Mouse (Mus musculus) midbrain, postnatal 0 days (tissue): ENCODE results near the gene Sik1. TPM values are rescaled to one million over a fixed set of nuclear protein-coding genes. Genes with fewer than 3 reads are reported as not detected.

ENCODE experiments used
- ATAC-seq: fragments of 200-750 bp; cut with Nextera tagmentation; 2 replicates; pipeline ENCODE4 v1.8.0; 2017; ENCODE audit warnings: moderate number of reproducible peaks, mild to moderate bottlenecking, moderate TSS enrichment, moderate library complexity; ENCODE audit not compliant: low FRiP score
- DNase-seq: peaks from one replicate; pipeline ENCODE4 v3.0.0-alpha.2; 2015; ENCODE audit warnings: low spot score
- H3K27ac ChIP-seq: fragments of 300-500 bp; sonication (generic); 2 replicates; pipeline ENCODE4 v1.5.1; 2014; ENCODE audit warnings: low read depth, mild to moderate bottlenecking, low read length, mixed read lengths
- H3K27me3 ChIP-seq: fragments of 300-500 bp; sonication (generic); 2 replicates; pipeline ENCODE4 v1.6.1; 2014; ENCODE audit warnings: low read length, control low read depth, mixed read lengths; ENCODE audit not compliant: insufficient read depth
- H3K36me3 ChIP-seq: fragments of 300-500 bp; sonication (generic); 2 replicates; pipeline ENCODE4 v1.6.1; 2014; ENCODE audit warnings: low read length, control low read depth, mixed read lengths; ENCODE audit not compliant: insufficient read depth
- H3K4me1 ChIP-seq: fragments of 300-500 bp; sonication (generic); 2 replicates; pipeline ENCODE4 v1.6.1; 2014; ENCODE audit warnings: mild to moderate bottlenecking, control low read depth, antibody characterized with exemption, low read length, mixed read lengths; ENCODE audit not compliant: insufficient read depth
- H3K4me2 ChIP-seq: fragments of 300-500 bp; sonication (generic); 2 replicates; pipeline ENCODE4 v1.6.1; 2014; ENCODE audit warnings: low read depth, mild to moderate bottlenecking, low read length, mixed read lengths; ENCODE audit not compliant: poor library complexity, severe bottlenecking
- H3K4me3 ChIP-seq: fragments of 300-500 bp; sonication (generic); 2 replicates; pipeline ENCODE4 v1.5.1; 2014; ENCODE audit warnings: low read depth, mild to moderate bottlenecking, low read length, moderate library complexity
- H3K9ac ChIP-seq: fragments of 300-500 bp; sonication (generic); replicated peaks from 2 replicates; pipeline ENCODE4 v1.6.1; 2014; ENCODE audit warnings: mild to moderate bottlenecking, low read length, moderate library complexity, mixed read lengths; ENCODE audit not compliant: poor library complexity, severe bottlenecking
- H3K9me3 ChIP-seq: fragments of 300-500 bp; sonication (generic); 2 replicates; pipeline ENCODE4 v1.6.1; 2016; ENCODE audit warnings: low read length, control low read depth
- CTCF ChIP-seq: IDR thresholded peaks from 2 replicates; pipeline ENCODE4 v1.5.1; 2016; ENCODE audit warnings: antibody characterized with exemption, mild to moderate bottlenecking
- WGBS: fragments of 180-500 bp; shearing (Covaris S2); extraction: QIAGEN DNeasy Blood & Tissue Kit; methylation state at CpG from one replicate; pipeline ENCODE4 v1.1.7; 2014; 5-methylcytosine and 5-hydroxymethylcytosine counted together
- polyA plus RNA-seq: library from polyadenylated mRNA; unstranded; fragments of >200 nt; fragmentation: Nextera tagmentation; extraction: Ambion mirVana; gene quantifications from 2 replicates; pipeline ENCODE4 v1.2.1, GENCODE M21; 2015
- total RNA-seq: library from RNA; depleted of rRNA; stranded (reverse); fragments of >200 nt; gene quantifications from 2 replicates; pipeline ENCODE4 v1.2.3, GENCODE M21; 2014

Gene Sik1
- total and polyA plus RNA-seq, 2 experiments from 2014 or later: 22.3 to 54.2 TPM

GRCm38 (mm10) chr17:31867061-31867460, 11.5 kb upstream of the Sik1 start:
- no peak overlapping the region for H3K9ac ChIP-seq

DNA sequence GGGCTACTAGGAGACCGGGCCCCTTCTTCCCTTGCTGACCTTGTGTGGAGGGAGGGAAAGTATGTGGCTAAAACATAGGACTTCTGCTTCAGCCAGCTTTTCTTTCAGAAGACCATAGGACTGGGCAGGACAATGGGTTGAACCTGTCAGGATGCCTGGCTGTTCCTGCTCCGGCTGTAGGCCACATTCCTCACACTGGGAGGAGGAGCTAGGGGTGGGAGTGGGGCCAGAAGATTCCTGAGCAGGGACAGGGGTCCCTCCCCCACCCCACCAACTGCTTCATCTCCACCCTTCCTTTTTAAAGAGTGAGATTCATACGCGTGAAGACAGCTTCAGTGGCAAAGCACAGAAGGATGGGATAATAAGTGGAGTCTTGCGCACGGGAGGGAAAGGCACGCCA, 10.0 kb upstream of the Sik1 start:
- H3K4me2 ChIP-seq: no peak overlapping the region
- H3K4me1 ChIP-seq: no peaks in the 10 kb centered on the region
- H3K4me3 ChIP-seq: no peak overlapping the region
- H3K9ac ChIP-seq: no peak overlapping the region
- DNase-seq (no peak), ATAC-seq (no peak)
- WGBS: 83% methylated on average over 7 of the region's 7 CpGs
- H3K36me3 ChIP-seq: no peaks in the 10 kb centered on the region
- no peaks in the 10 kb centered on the region for H3K9me3 ChIP-seq
- H3K27me3 ChIP-seq: no peaks in the 10 kb centered on the region
- TF ChIP-seq CTCF: no peak
- H3K27ac ChIP-seq: no peak overlapping the region

More at GRCm38 (mm10) chr17:31867061-31867460, 11.5 kb upstream of the Sik1 start:
- Histone ChIP-seq H3K4me1 (no peaks in the 10 kb centered on the region), H3K36me3 (no peaks in the 10 kb centered on the region), H3K9me3 (no peaks in the 10 kb centered on the region), H3K27me3 (no peaks in the 10 kb centered on the region), H3K27ac (no peak overlapping the region), H3K4me3 (no peak overlapping the region), H3K4me2 (no peak overlapping the region)
- ATAC-seq (no peak), DNase-seq (no peak)
- 93% methylated on average over 7 of the region's 7 CpGs for WGBS
- no peak for TF ChIP-seq CTCF

- no peak for TF ChIP-seq CTCF
- no peaks in the 10 kb centered on the region for H3K9me3 ChIP-seq
- no peak for ATAC-seq
- 70% methylated on average over 11 of the region's 11 CpGs for WGBS
- H3K9ac ChIP-seq: no peak overlapping the region
- H3K4me3 ChIP-seq: no peak overlapping the region
- no peaks in the 10 kb centered on the region for H3K4me1 ChIP-seq
- no peaks in the 10 kb centered on the region for H3K36me3 ChIP-seq
- no peak overlapping the region for H3K4me2 ChIP-seq
- no peaks in the 10 kb centered on the region for H3K27me3 ChIP-seq
- H3K27ac ChIP-seq: no peak overlapping the region
- DNase-seq: no peak
Measured at GRCm38 (mm10) chr17:31864666-31865450, 9.3 kb upstream of the Sik1 start.

DNA sequence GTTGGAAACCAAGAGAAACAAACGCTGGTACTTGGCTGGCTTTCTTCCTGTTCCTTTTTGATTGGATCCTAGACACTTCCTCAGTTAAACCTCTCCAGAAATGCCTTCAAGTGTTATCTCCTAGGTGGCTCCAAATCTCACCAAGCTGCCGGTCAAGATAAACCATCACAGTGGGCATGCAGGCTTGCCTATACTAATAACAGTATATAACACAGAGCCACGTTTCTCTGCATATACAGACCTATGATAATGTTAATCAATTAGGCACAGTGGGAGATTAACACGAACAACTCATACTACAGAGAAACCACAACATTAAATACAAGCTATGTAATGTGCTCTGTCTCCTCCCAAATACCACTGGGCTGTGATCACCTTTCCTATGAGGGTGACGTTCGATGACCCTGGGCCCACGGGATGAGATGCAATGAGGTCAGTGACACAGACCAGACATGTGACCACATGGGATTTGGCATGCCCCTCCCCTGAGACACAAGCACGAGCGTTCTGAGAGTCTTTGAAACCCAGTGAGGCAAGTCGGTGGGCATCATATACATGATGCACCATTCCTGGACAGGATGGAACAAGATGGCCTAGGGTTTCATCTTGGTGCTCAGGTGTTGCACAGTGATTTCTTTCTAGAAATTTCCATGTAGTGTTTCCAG, 7.7 kb upstream of the Sik1 start:
- H3K27me3 ChIP-seq: no peaks in the 10 kb centered on the region
- WGBS: 78% methylated on average over 10 of the region's 10 CpGs
- TF ChIP-seq CTCF: no peak
- H3K27ac ChIP-seq: no peak overlapping the region
- no peak overlapping the region for H3K9ac ChIP-seq
- no peak overlapping the region for H3K4me2 ChIP-seq
- no peak for ATAC-seq
- H3K4me3 ChIP-seq: no peak overlapping the region
- H3K4me1 ChIP-seq: no peaks in the 10 kb centered on the region
- H3K36me3 ChIP-seq: no peaks in the 10 kb centered on the region
- DNase-seq: no peak
- no peaks in the 10 kb centered on the region for H3K9me3 ChIP-seq

DNA sequence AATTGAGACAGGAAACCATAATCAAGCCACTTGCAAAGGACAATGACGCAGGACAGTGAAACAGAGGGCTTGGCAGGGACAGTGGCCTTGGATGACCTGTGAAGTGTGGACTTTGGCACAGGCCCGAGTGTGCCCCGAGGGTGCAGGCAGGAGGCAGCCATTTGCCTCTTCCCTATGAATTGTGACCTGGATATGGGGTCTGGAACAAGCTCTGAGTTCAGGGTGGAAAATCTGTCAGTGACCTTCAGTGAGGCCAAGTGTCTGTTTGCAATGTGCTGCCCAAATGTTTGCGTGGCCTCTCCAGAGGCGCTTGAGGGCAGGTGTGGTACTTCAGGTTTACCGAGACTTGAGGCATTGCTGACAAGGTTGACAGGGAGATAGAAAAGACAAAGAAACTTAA, 6.5 kb upstream of the Sik1 start:
- Histone ChIP-seq H3K36me3 (no peaks in the 10 kb centered on the region), H3K4me2 (no peak overlapping the region), H3K9ac (no peak overlapping the region), H3K27ac (no peak overlapping the region), H3K9me3 (no peaks in the 10 kb centered on the region), H3K4me1 (no peaks in the 10 kb centered on the region), H3K4me3 (no peak overlapping the region), H3K27me3 (no peaks in the 10 kb centered on the region)
- WGBS: 95% methylated on average over 6 of the region's 6 CpGs
- TF ChIP-seq CTCF: no peak
- DNase-seq (no peak), ATAC-seq (no peak)

DNA sequence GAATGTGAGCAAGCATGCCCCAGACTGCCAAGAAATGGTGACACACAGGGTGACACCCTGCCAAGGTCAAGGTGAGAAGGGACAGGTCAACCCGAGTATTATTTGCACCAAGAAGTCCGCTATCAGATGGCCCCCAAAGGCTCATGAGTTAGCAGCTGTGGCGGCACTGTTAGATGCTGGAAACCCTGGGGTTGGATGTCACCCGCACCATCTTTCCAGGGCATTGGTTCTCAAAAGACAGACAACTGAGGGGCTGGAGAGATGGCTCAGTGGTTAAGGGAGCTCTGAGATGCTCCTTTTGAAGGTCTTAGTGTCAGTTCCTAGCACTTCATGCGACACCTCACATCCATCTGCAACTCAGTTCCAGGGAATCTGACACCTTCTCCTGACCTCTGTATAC, 6.1 kb upstream of the Sik1 start:
- H3K4me3 ChIP-seq: no peak overlapping the region

More for the DNA sequence above, 6.1 kb upstream of the Sik1 start:
- TF ChIP-seq CTCF: no peak
- H3K27ac ChIP-seq: no peak overlapping the region
- no peak overlapping the region for H3K4me2 ChIP-seq
- DNase-seq (no peak), ATAC-seq (no peak)
- H3K4me1 ChIP-seq: no peaks in the 10 kb centered on the region
- no peaks in the 10 kb centered on the region for H3K9me3 ChIP-seq
- 91% methylated on average over 5 of the region's 5 CpGs for WGBS
- no peak overlapping the region for H3K9ac ChIP-seq
- H3K27me3 ChIP-seq: no peaks in the 10 kb centered on the region
- no peaks in the 10 kb centered on the region for H3K36me3 ChIP-seq
